Mouse (Mus musculus) hindbrain, embryonic 12.5 days (tissue): ENCODE measurements around the gene Lingo1. TPM values are rescaled to one million over a fixed set of nuclear protein-coding genes. Genes with fewer than 3 reads are reported as not detected.

Experiments used
- ATAC-seq: fragments of 200-750 bp; cut with Nextera tagmentation; 2 replicates; pipeline ENCODE4 v1.8.0; 2017; ENCODE audit warnings: moderate TSS enrichment; ENCODE audit not compliant: low FRiP score
- H3K27ac ChIP-seq: fragments of 300-500 bp; sonication (generic); 2 replicates; pipeline ENCODE4 v1.5.1; 2016; ENCODE audit warnings: mild to moderate bottlenecking
- H3K27me3 ChIP-seq: fragments of 300-500 bp; sonication (generic); 2 replicates; pipeline ENCODE4 v1.6.1; 2016; ENCODE audit warnings: mild to moderate bottlenecking
- H3K36me3 ChIP-seq: fragments of 300-500 bp; sonication (generic); 2 replicates; pipeline ENCODE4 v1.6.1; 2016; ENCODE audit warnings: mild to moderate bottlenecking
- H3K4me1 ChIP-seq: fragments of 300-500 bp; sonication (generic); 2 replicates; pipeline ENCODE4 v1.6.1; 2016
- H3K4me2 ChIP-seq: fragments of 300-500 bp; sonication (generic); replicated peaks from 2 replicates; pipeline ENCODE4 v1.6.1; 2016; ENCODE audit warnings: mild to moderate bottlenecking
- H3K4me3 ChIP-seq: fragments of 300-500 bp; sonication (generic); 2 replicates; pipeline ENCODE4 v1.5.1; 2016; ENCODE audit warnings: mild to moderate bottlenecking
- H3K9ac ChIP-seq: fragments of 300-500 bp; sonication (generic); 2 replicates; pipeline ENCODE4 v1.6.1; 2016; ENCODE audit warnings: mild to moderate bottlenecking, moderate library complexity
- H3K9me3 ChIP-seq: fragments of 300-500 bp; sonication (generic); replicated peaks from 2 replicates; pipeline ENCODE4 v1.6.1; 2016; ENCODE audit warnings: mild to moderate bottlenecking
- WGBS: fragments of 180-500 bp; shearing (Covaris S2); methylation state at CpG from one replicate; pipeline ENCODE4 v1.1.7; 2016; 5-methylcytosine and 5-hydroxymethylcytosine counted together
- polyA plus RNA-seq: library from polyadenylated mRNA; unstranded; fragments of >200 nt; fragmentation: Nextera tagmentation; extraction: Ambion mirVana; gene quantifications from 2 replicates; pipeline ENCODE4 v1.2.1, GENCODE M21; 2016

Lingo1 gene
- polyA plus RNA-seq, 1 experiment from 2014 or later: 35.6 TPM

GRCm38 (mm10) chr9:56714391-56714790 lies 81.9 kb downstream of the Lingo1 start:
- Histone ChIP-seq H3K4me1 (peaks cover 4% of the 10 kb centered on the region; the same call in 1 of the 2 replicates), H3K9me3 (no peaks in the 10 kb centered on the region), H3K4me3 (no peak overlapping the region), H3K9ac (no peak overlapping the region), H3K4me2 (no peak overlapping the region), H3K36me3 (no peaks in the 10 kb centered on the region), H3K27me3 (no peaks in the 10 kb centered on the region), H3K27ac (no peak overlapping the region)
- ATAC-seq: no peak
- WGBS: 73% methylated on average over 1 of the region's 1 CpGs

GRCm38 (mm10) chr9:56712667-56713369 lies 83.5 kb downstream of the Lingo1 start:
- no peak overlapping the region for H3K27ac ChIP-seq
- H3K27me3 ChIP-seq: no peaks in the 10 kb centered on the region
- H3K9me3 ChIP-seq: no peaks in the 10 kb centered on the region
- H3K9ac ChIP-seq: no peak overlapping the region
- peaks cover 4% of the 10 kb centered on the region; the same call in 1 of the 2 replicates for H3K4me1 ChIP-seq
- no peak for ATAC-seq
- no peaks in the 10 kb centered on the region for H3K36me3 ChIP-seq
- WGBS: 75% methylated on average over 14 of the region's 14 CpGs
- H3K4me3 ChIP-seq: no peak overlapping the region
- no peak overlapping the region for H3K4me2 ChIP-seq

GRCm38 (mm10) chr9:56710958-56711357 lies 85.3 kb downstream of the Lingo1 start:
- WGBS: 76% methylated on average over 6 of the region's 6 CpGs
- no peak overlapping the region for H3K4me2 ChIP-seq
- H3K4me1 ChIP-seq: peaks cover 16% of the 10 kb centered on the region
- ATAC-seq: no peak
- no peak overlapping the region for H3K9ac ChIP-seq
- no peak overlapping the region for H3K27ac ChIP-seq
- H3K27me3 ChIP-seq: no peaks in the 10 kb centered on the region
- H3K9me3 ChIP-seq: no peaks in the 10 kb centered on the region
- no peaks in the 10 kb centered on the region for H3K36me3 ChIP-seq
- H3K4me3 ChIP-seq: no peak overlapping the region

GRCm38 (mm10) chr9:56706482-56707085 lies 89.7 kb downstream of the Lingo1 start:
- Histone ChIP-seq H3K4me1 (peaks cover 18% of the 10 kb centered on the region), H3K4me3 (no peak overlapping the region), H3K36me3 (no peaks in the 10 kb centered on the region), H3K27me3 (no peaks in the 10 kb centered on the region), H3K27ac (peak overlapping the region; percentile 57), H3K9me3 (no peaks in the 10 kb centered on the region), H3K4me2 (no peak overlapping the region), H3K9ac (no peak overlapping the region)
- ATAC-seq: peak; percentile 64; the same call in 1 of the 2 replicates
- WGBS: 45% methylated on average over 15 of the region's 15 CpGs

GRCm38 (mm10) chr9:56701394-56701793 lies 94.9 kb downstream of the Lingo1 start:
- H3K27ac ChIP-seq: no peak overlapping the region
- 75% methylated on average over 3 of the region's 3 CpGs for WGBS

GRCm38 (mm10) chr9:56700866-56701265 lies 95.4 kb downstream of the Lingo1 start:
- 70% methylated on average over 8 of the region's 8 CpGs for WGBS
- Histone ChIP-seq H3K9ac (no peak overlapping the region), H3K4me3 (no peak overlapping the region), H3K27ac (no peak overlapping the region), H3K4me1 (peaks cover 6% of the 10 kb centered on the region; the same call in 1 of the 2 replicates), H3K4me2 (no peak overlapping the region), H3K27me3 (no peaks in the 10 kb centered on the region; the same call in 1 of the 2 replicates), H3K9me3 (no peaks in the 10 kb centered on the region), H3K36me3 (no peaks in the 10 kb centered on the region)
- ATAC-seq: no peak

More at GRCm38 (mm10) chr9:56701394-56701793, 94.9 kb downstream of the Lingo1 start:
- Histone ChIP-seq H3K4me3 (no peak overlapping the region), H3K9me3 (no peaks in the 10 kb centered on the region), H3K27me3 (no peaks in the 10 kb centered on the region; the same call in 1 of the 2 replicates), H3K36me3 (no peaks in the 10 kb centered on the region), H3K4me2 (no peak overlapping the region), H3K9ac (0 out of 2 replicates have a peak overlapping the region, but pooled peaks have one; percentile 9), H3K4me1 (peaks cover 11% of the 10 kb centered on the region)
- no peak for ATAC-seq

- WGBS: 81% methylated on average over 7 of the region's 7 CpGs
- no peak overlapping the region for H3K27ac ChIP-seq
- no peak overlapping the region for H3K9ac ChIP-seq
- no peak overlapping the region for H3K4me2 ChIP-seq
- no peaks in the 10 kb centered on the region; the same call in 1 of the 2 replicates for H3K27me3 ChIP-seq
- no peak for ATAC-seq
- no peak overlapping the region for H3K4me3 ChIP-seq
- peaks cover 8% of the 10 kb centered on the region; the same call in 1 of the 2 replicates for H3K4me1 ChIP-seq
- H3K9me3 ChIP-seq: no peaks in the 10 kb centered on the region
- no peaks in the 10 kb centered on the region for H3K36me3 ChIP-seq
Observed at GRCm38 (mm10) chr9:56698715-56699370, 97.4 kb downstream of the Lingo1 start.

- Histone ChIP-seq H3K4me3 (no peak overlapping the region), H3K4me2 (no peak overlapping the region), H3K27me3 (no peaks in the 10 kb centered on the region; the same call in 1 of the 2 replicates), H3K9me3 (no peaks in the 10 kb centered on the region), H3K9ac (no peak overlapping the region), H3K36me3 (no peaks in the 10 kb centered on the region), H3K27ac (no peak overlapping the region), H3K4me1 (peaks cover 2% of the 10 kb centered on the region; the same call in 1 of the 2 replicates)
- WGBS: 80% methylated on average over 3 of the region's 3 CpGs
- ATAC-seq: no peak
Observed at GRCm38 (mm10) chr9:56694079-56694478, 102.2 kb downstream of the Lingo1 start.

GRCm38 (mm10) chr9:56691226-56691625 lies 105.0 kb downstream of the Lingo1 start:
- Histone ChIP-seq H3K27me3 (no peaks in the 10 kb centered on the region), H3K9me3 (no peaks in the 10 kb centered on the region), H3K9ac (no peak overlapping the region), H3K4me2 (no peak overlapping the region), H3K4me1 (peaks cover 16% of the 10 kb centered on the region), H3K4me3 (no peak overlapping the region), H3K36me3 (no peaks in the 10 kb centered on the region), H3K27ac (no peak overlapping the region)
- 84% methylated on average over 3 of the region's 3 CpGs for WGBS
- ATAC-seq: no peak

- H3K27me3 ChIP-seq: no peaks in the 10 kb centered on the region
- WGBS: 79% methylated on average over 1 of the region's 1 CpGs
- no peak overlapping the region for H3K27ac ChIP-seq
- no peak overlapping the region for H3K4me2 ChIP-seq
- no peaks in the 10 kb centered on the region for H3K9me3 ChIP-seq
- H3K4me1 ChIP-seq: peaks cover 18% of the 10 kb centered on the region
- no peak overlapping the region for H3K9ac ChIP-seq
- no peaks in the 10 kb centered on the region for H3K36me3 ChIP-seq
- ATAC-seq: no peak
- no peak overlapping the region for H3K4me3 ChIP-seq
Observed at GRCm38 (mm10) chr9:56690679-56691078, 105.6 kb downstream of the Lingo1 start.

- no peak for ATAC-seq
- Histone ChIP-seq H3K9me3 (no peaks in the 10 kb centered on the region), H3K4me3 (no peak overlapping the region), H3K36me3 (no peaks in the 10 kb centered on the region), H3K4me2 (no peak overlapping the region), H3K4me1 (peaks cover 26% of the 10 kb centered on the region), H3K9ac (no peak overlapping the region), H3K27me3 (no peaks in the 10 kb centered on the region; the same call in 1 of the 2 replicates), H3K27ac (no peak overlapping the region)
- WGBS: 83% methylated on average over 5 of the region's 5 CpGs
Observed at GRCm38 (mm10) chr9:56687490-56687889, 108.8 kb downstream of the Lingo1 start.

- peak overlapping the region; percentile 64; the same call in 1 of the 2 replicates for H3K27ac ChIP-seq
- no peak overlapping the region for H3K9ac ChIP-seq
- WGBS: 85% methylated on average over 1 of the region's 1 CpGs
- no peak for ATAC-seq
- no peak overlapping the region for H3K4me2 ChIP-seq
- peaks cover 26% of the 10 kb centered on the region for H3K4me1 ChIP-seq
- no peaks in the 10 kb centered on the region; the same call in 1 of the 2 replicates for H3K27me3 ChIP-seq
- no peak overlapping the region for H3K4me3 ChIP-seq
- H3K9me3 ChIP-seq: no peaks in the 10 kb centered on the region
- no peaks in the 10 kb centered on the region for H3K36me3 ChIP-seq
Observed at GRCm38 (mm10) chr9:56687145-56687477, 109.2 kb downstream of the Lingo1 start.
